Mouse (Mus musculus) liver, embryonic 13.5 days (tissue): ENCODE results near the gene Sncb. TPM values are rescaled to one million over a fixed set of nuclear protein-coding genes. Genes with fewer than 3 reads are reported as not detected.

ENCODE experiments used
- ATAC-seq: fragments of 200-750 bp; cut with Nextera tagmentation; 2 replicates; pipeline ENCODE4 v1.8.0; 2017; ENCODE audit warnings: low read depth, mild to moderate bottlenecking, moderate number of reproducible peaks, moderate library complexity
- DNase-seq: peaks from one replicate; pipeline ENCODE4 v3.0.0; 2022
- H3K27ac ChIP-seq: fragments of 300-500 bp; sonication (generic); 2 replicates; pipeline ENCODE4 v1.5.1; 2015; ENCODE audit warnings: moderate library complexity, mild to moderate bottlenecking, inconsistent platforms
- H3K27me3 ChIP-seq: fragments of 300-500 bp; sonication (generic); 2 replicates; pipeline ENCODE4 v1.6.1; 2015; ENCODE audit warnings: mild to moderate bottlenecking, inconsistent platforms
- H3K36me3 ChIP-seq: fragments of 300-500 bp; sonication (generic); 2 replicates; pipeline ENCODE4 v1.6.1; 2015; ENCODE audit warnings: mild to moderate bottlenecking, inconsistent platforms
- H3K4me1 ChIP-seq: fragments of 300-500 bp; sonication (generic); replicated peaks from 2 replicates; pipeline ENCODE4 v1.6.1; 2015; ENCODE audit warnings: inconsistent platforms
- H3K4me2 ChIP-seq: fragments of 300-500 bp; sonication (generic); 2 replicates; pipeline ENCODE4 v1.6.1; 2015; ENCODE audit warnings: inconsistent platforms, mild to moderate bottlenecking, moderate library complexity
- H3K4me3 ChIP-seq: fragments of 300-500 bp; sonication (generic); replicated peaks from 2 replicates; pipeline ENCODE4 v1.5.1; 2015; ENCODE audit warnings: mild to moderate bottlenecking, inconsistent platforms
- H3K9ac ChIP-seq: fragments of 300-500 bp; sonication (generic); 2 replicates; pipeline ENCODE4 v1.6.1; 2015; ENCODE audit warnings: mild to moderate bottlenecking, inconsistent platforms
- H3K9me3 ChIP-seq: fragments of 300-500 bp; sonication (generic); replicated peaks from 2 replicates; pipeline ENCODE4 v1.6.1; 2016; ENCODE audit warnings: inconsistent platforms
- WGBS: fragments of 180-500 bp; shearing (Covaris S2); methylation state at CpG from one replicate; pipeline ENCODE4 v1.1.7; 2015; ENCODE audit not compliant: insufficient replicate concordance; 5-methylcytosine and 5-hydroxymethylcytosine counted together
- polyA plus RNA-seq: library from polyadenylated mRNA; unstranded; fragments of >200 nt; fragmentation: Nextera tagmentation; extraction: Ambion mirVana; gene quantifications from 2 replicates; pipeline ENCODE4 v1.2.1, GENCODE M21; 2015

Gene Sncb
- polyA plus RNA-seq, 1 experiment from 2014 or later = not detected

DNA sequence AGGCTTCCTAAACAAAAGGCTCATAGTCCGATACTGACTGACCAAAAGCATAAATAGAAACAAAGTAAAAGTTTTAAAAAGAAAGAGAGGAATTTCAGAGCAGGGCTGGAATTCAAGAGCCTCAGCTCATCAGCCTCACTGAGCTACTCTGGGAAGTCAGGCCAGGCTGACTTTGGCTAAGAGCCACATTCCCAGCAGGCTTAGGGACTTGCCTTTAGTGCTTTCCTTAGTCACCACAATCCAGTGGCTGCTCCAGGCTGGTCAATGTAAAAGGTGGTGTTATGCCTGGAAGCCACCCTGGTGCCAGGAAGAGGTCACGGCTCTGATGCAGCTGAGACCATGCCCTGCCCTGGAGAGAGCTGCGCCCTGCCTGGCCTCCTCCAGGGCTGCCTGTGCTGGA is 14.2 kb upstream of the Sncb start:
- H3K4me1 ChIP-seq = no peaks in the 10 kb centered on the region
- H3K9ac ChIP-seq = no peak overlapping the region
- DNase-seq (no peak), ATAC-seq (no peak)
- no peaks in the 10 kb centered on the region for H3K36me3 ChIP-seq
- no peak overlapping the region for H3K4me3 ChIP-seq
- H3K9me3 ChIP-seq = no peaks in the 10 kb centered on the region
- no peak overlapping the region for H3K27ac ChIP-seq
- no peaks in the 10 kb centered on the region for H3K27me3 ChIP-seq
- no peak overlapping the region for H3K4me2 ChIP-seq
- WGBS = 62% methylated on average over 3 of the region's 3 CpGs

DNA sequence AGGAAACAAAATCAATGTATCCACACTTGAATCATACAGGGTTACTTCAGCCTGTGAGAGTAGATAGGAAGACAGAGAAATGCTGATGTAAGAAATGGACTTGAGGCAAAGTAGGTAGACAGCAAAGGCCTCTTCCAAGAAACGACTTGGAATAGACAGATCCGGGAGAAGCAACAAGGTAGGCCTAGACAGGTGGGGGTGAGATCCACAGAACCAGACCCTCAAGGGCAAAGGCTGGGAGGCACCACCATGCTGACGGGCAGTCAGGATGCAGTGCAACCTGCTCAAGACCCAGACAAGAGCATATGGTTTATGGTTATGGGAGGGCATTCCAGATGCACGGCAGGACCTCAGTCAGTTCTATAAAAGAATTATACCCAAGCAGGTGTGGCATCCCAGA is 617 bp upstream of the Sncb start:
- peaks cover 4% of the 10 kb centered on the region; the same call in 1 of the 2 replicates for H3K9me3 ChIP-seq
- peaks cover 10% of the 10 kb centered on the region for H3K4me1 ChIP-seq
- H3K9ac ChIP-seq = no peak overlapping the region
- 52% methylated on average over 4 of the region's 4 CpGs for WGBS
- H3K4me3 ChIP-seq = no peak overlapping the region
- H3K27me3 ChIP-seq = peaks cover 58% of the 10 kb centered on the region
- H3K27ac ChIP-seq = no peak overlapping the region
- no peak for DNase-seq
- H3K4me2 ChIP-seq = no peak overlapping the region
- no peak for ATAC-seq
- H3K36me3 ChIP-seq = no peaks in the 10 kb centered on the region

DNA sequence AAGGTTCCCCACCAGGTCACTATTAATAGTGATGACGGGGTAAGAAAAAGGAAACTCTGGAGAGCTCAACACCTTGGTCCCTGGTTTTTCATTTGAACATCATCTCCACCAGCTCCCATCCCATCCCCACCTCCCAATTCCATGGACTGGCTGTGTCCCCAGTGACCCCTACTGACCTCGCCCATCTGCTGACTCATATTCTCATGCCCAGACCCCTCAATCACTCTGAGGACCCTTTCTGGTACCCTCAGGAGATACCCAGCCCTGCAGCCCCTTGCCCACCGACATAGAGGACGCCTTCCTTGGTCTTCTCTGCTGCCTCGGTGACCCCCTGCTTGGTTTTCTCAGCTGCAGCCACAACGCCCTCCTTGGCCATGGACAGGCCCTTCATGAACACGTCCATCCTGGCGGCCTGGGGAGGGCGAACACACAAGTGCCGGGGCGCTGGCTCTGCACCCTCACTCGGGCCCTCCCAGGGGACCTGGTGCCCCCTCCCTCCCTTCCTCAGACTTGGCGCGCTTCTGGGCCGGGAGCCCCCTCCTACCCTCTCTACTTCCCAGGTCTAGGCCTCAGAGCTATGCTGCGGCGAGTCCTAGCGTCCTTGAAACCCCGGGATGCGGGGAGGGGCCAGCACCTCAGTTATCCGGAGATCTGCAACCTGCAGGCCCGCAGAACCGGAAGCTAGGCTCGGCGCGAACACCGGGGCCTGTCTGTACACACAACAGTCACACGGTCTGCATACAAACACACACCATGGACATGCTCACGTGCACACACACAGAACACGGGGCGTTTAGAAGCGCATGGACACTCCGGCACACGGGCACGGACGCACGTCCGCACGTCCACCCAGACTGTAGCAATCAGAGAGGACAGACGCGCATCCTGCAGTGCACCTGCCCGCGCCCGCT is 859 bp downstream of the Sncb start:
- Histone ChIP-seq H3K9ac (no peak overlapping the region), H3K4me1 (peaks cover 10% of the 10 kb centered on the region), H3K9me3 (peaks cover 4% of the 10 kb centered on the region; the same call in 1 of the 2 replicates), H3K36me3 (no peaks in the 10 kb centered on the region), H3K27me3 (peaks cover 68% of the 10 kb centered on the region), H3K4me2 (peak overlapping the region; percentile 41), H3K4me3 (peak overlapping the region; percentile 16), H3K27ac (no peak overlapping the region)
- 5% methylated on average over 44 of the region's 44 CpGs for WGBS
- ATAC-seq = no peak
- no peak for DNase-seq

- Histone ChIP-seq H3K4me3 (no peak overlapping the region), H3K27me3 (peaks cover 92% of the 10 kb centered on the region), H3K36me3 (no peaks in the 10 kb centered on the region), H3K9me3 (no peaks in the 10 kb centered on the region), H3K4me2 (no peak overlapping the region), H3K4me1 (peaks cover 6% of the 10 kb centered on the region), H3K9ac (no peak overlapping the region), H3K27ac (no peak overlapping the region)
- WGBS = 57% methylated on average over 7 of the region's 7 CpGs
- no peak for DNase-seq
- ATAC-seq = no peak
These were observed 5.5 kb downstream of the Sncb start for GRCm38 (mm10) chr13:54760906-54761305.

GRCm38 (mm10) chr13:54760164-54760795 is 6.1 kb downstream of the Sncb start:
- 56% methylated on average over 8 of the region's 8 CpGs for WGBS
- Histone ChIP-seq H3K4me1 (peaks cover 2% of the 10 kb centered on the region; the same call in 1 of the 2 replicates), H3K9ac (no peak overlapping the region), H3K4me3 (no peak overlapping the region), H3K27ac (no peak overlapping the region), H3K4me2 (no peak overlapping the region), H3K36me3 (no peaks in the 10 kb centered on the region), H3K27me3 (peaks cover 91% of the 10 kb centered on the region), H3K9me3 (no peaks in the 10 kb centered on the region)
- ATAC-seq (no peak), DNase-seq (no peak)

GRCm38 (mm10) chr13:54759496-54759895 is 6.9 kb downstream of the Sncb start:
- H3K9ac ChIP-seq = no peak overlapping the region
- H3K36me3 ChIP-seq = no peaks in the 10 kb centered on the region
- WGBS = 37% methylated on average over 7 of the region's 7 CpGs
- no peak overlapping the region for H3K27ac ChIP-seq
- no peak overlapping the region for H3K4me3 ChIP-seq
- peaks cover 2% of the 10 kb centered on the region; the same call in 1 of the 2 replicates for H3K4me1 ChIP-seq
- no peak for DNase-seq
- no peak for ATAC-seq
- H3K9me3 ChIP-seq = no peaks in the 10 kb centered on the region
- H3K4me2 ChIP-seq = no peak overlapping the region
- H3K27me3 ChIP-seq = peaks cover 89% of the 10 kb centered on the region

- DNase-seq (no peak), ATAC-seq (no peak; the same call in 1 of the 2 replicates)
- Histone ChIP-seq H3K27ac (no peak overlapping the region), H3K4me2 (peak overlapping the region; percentile 50; the same call in 1 of the 2 replicates), H3K9me3 (no peaks in the 10 kb centered on the region), H3K9ac (no peak overlapping the region), H3K4me3 (no peak overlapping the region), H3K27me3 (peaks cover 89% of the 10 kb centered on the region), H3K36me3 (no peaks in the 10 kb centered on the region), H3K4me1 (peaks cover 2% of the 10 kb centered on the region; the same call in 1 of the 2 replicates)
- 6% methylated on average over 29 of the region's 29 CpGs for WGBS
These were observed 7.5 kb downstream of the Sncb start for GRCm38 (mm10) chr13:54758756-54759470.

DNA sequence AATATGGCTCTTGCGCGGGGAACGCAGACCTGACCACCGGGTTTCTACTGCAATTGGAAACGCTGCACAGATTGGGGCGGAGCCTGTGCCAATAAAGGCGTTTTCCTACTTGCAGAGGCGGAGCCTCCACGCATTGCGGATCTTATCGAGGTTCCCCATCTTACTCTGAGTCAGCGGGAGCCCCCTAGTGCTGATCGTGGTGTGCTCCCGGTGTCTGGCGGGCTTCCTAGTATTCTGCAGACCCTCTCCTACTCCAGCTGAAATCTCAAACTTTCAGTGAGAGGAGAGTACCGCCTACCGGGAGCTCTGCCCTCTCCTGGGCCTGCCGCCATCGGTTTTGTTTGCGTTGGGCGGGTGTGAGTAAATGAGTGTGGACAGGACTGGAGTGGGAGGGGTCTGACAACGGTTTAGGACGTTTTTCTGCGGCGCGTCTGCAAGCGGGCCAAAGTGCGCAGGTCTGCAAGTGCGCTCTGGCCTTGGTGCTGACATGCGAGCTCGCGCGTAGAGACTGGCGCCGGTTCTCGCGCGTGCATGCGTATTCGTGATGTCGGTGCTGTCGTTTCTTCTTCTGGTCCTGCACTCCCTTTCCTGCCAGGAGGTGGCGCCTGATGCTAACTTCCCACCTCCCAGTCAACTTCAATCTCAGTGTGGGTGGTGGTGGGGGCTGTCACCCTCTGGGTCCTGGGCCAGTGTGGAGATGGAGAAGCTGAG is 8.2 kb downstream of the Sncb start:
- peak overlapping the region; percentile 50 for H3K4me2 ChIP-seq
- WGBS = under 1% methylated on average over 43 of the region's 43 CpGs

DNA sequence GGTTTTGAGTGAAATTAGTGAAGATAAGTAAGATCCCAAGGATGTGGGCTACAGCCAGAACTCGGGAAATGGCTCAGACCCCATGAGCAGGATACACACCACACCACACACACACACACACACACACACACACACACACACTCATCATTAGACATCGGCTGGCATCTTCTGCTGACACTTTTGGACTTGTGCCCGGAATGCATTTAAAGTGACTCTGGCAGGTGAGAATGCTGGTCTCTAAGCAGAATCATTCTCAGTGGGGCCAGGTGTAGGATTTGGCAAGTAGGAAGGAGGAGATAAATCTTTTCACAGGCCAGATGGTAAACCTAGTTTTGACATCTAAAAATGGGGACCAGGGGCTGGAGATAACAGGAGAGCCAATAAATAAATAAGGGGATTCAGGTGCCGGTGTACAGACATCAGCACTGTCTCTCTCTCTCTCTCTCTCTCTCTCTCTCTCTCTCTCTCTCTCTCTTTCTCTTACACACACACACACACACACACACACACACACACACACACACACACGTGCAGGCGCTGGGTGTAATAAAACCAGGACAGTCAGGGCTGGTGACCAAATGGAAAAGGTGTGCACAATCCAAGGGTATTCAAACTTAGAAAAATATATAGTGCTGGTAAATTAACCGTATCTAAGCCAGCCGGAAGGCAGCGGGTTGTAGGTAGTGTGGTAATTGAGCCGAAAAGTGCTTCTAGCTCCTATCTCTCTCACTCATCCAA is 9.1 kb downstream of the Sncb start:
- no peaks in the 10 kb centered on the region for H3K36me3 ChIP-seq
- no peak overlapping the region for H3K4me3 ChIP-seq
- H3K27ac ChIP-seq = no peak overlapping the region
- H3K27me3 ChIP-seq = peaks cover 87% of the 10 kb centered on the region
- H3K4me1 ChIP-seq = peaks cover 2% of the 10 kb centered on the region; the same call in 1 of the 2 replicates
- no peak overlapping the region for H3K9ac ChIP-seq
- peak overlapping the region; percentile 50 for H3K4me2 ChIP-seq
- DNase-seq = no peak
- no peak for ATAC-seq
- 43% methylated on average over 10 of the region's 10 CpGs for WGBS
- H3K9me3 ChIP-seq = no peaks in the 10 kb centered on the region

More for the DNA sequence above, 8.2 kb downstream of the Sncb start:
- no peaks in the 10 kb centered on the region for H3K9me3 ChIP-seq
- peaks cover 2% of the 10 kb centered on the region; the same call in 1 of the 2 replicates for H3K4me1 ChIP-seq
- DNase-seq (peak; percentile 31), ATAC-seq (peak; percentile 73)
- peak overlapping the region; percentile 30 for H3K4me3 ChIP-seq
- H3K36me3 ChIP-seq = no peaks in the 10 kb centered on the region
- H3K27ac ChIP-seq = no peak overlapping the region
- H3K9ac ChIP-seq = no peak overlapping the region
- H3K27me3 ChIP-seq = peaks cover 88% of the 10 kb centered on the region

- Histone ChIP-seq H3K4me3 (no peak overlapping the region), H3K4me1 (peaks cover 2% of the 10 kb centered on the region; the same call in 1 of the 2 replicates), H3K27me3 (peaks cover 90% of the 10 kb centered on the region), H3K27ac (no peak overlapping the region), H3K36me3 (no peaks in the 10 kb centered on the region), H3K4me2 (no peak overlapping the region), H3K9ac (no peak overlapping the region), H3K9me3 (no peaks in the 10 kb centered on the region)
- ATAC-seq (no peak), DNase-seq (no peak)
- WGBS = 69% methylated on average over 8 of the region's 8 CpGs
These were observed 10.2 kb downstream of the Sncb start for GRCm38 (mm10) chr13:54756156-54756712.
